Comparison of ENCODE assay signal across 8 mouse cellular contexts in genomic region chr1:156940142-156940522, GRCm38 (mm10). TPM values are rescaled to one million over a fixed set of nuclear protein-coding genes. Genes with fewer than 3 reads are reported as not detected.
A peak's percentile ranks its signal among the peaks of the same experiment; 100 is the strongest.
DNase-seq lines count a peak whose midpoint lies in the region; ATAC-seq and TF ChIP-seq lines count a peak whose summit lies in the region.

No protein-coding gene starts in this region.

- H3K9ac ChIP-seq in kidney, embryonic 14.5 days (ENCODE audit: low read depth, low read length): no peak overlapping the region; the same call in 1 of the 2 replicates
- peak overlapping the region; percentile 98 for H3K9ac ChIP-seq in midbrain, postnatal 0 days (replicated peaks; ENCODE audit: low read length, poor library complexity, severe bottlenecking)

- peak overlapping the region; percentile 91 for H3K4me2 ChIP-seq in kidney, embryonic 14.5 days (replicated peaks; ENCODE audit: low read depth, low read length)
- peak overlapping the region; percentile 80 for H3K4me2 ChIP-seq in midbrain, postnatal 0 days (ENCODE audit: low read depth, low read length, poor library complexity, severe bottlenecking)

- H3K27me3 ChIP-seq in kidney, embryonic 14.5 days (ENCODE audit: control insufficient read depth, insufficient read depth, low read length): no peaks in the 10 kb centered on the region
- H3K27me3 ChIP-seq in midbrain, postnatal 0 days (ENCODE audit: insufficient read depth, low read length): no peaks in the 10 kb centered on the region

- WGBS in kidney, embryonic 14.5 days: 2% methylated on average over 8 of the region's 8 CpGs
- 5% methylated on average over 8 of the region's 8 CpGs for WGBS in midbrain, postnatal 0 days

- H3K4me3 ChIP-seq in kidney, embryonic 14.5 days (ENCODE audit: low read length): peak overlapping the region; percentile 91
- H3K4me3 ChIP-seq in midbrain, postnatal 0 days (ENCODE audit: low read depth, low read length): peak overlapping the region; percentile 98

- no peaks in the 10 kb centered on the region for H3K36me3 ChIP-seq in kidney, embryonic 14.5 days (ENCODE audit: control insufficient read depth, insufficient read depth, low read length)
- H3K36me3 ChIP-seq in midbrain, postnatal 0 days (ENCODE audit: insufficient read depth, low read length): no peaks in the 10 kb centered on the region

- H3K27ac ChIP-seq in kidney, embryonic 14.5 days (ENCODE audit: low read depth, low read length): 0 out of 2 replicates have a peak overlapping the region, but pooled peaks have one; percentile 47
- H3K27ac ChIP-seq in midbrain, postnatal 0 days (ENCODE audit: low read depth, low read length): peak overlapping the region; percentile 95

- DNase-seq in kidney, postnatal 4 days: no peak
- peak; percentile 27 for DNase-seq in midbrain, postnatal 0 days (ENCODE audit: low spot score)
- no peak for DNase-seq in layer of hippocampus, adult 11-12 months (ENCODE audit: low spot score)
- DNase-seq in layer of hippocampus, postnatal 36 days: no peak
- no peak for DNase-seq in gastrocnemius, postnatal 25 days

- no peaks in the 10 kb centered on the region for H3K9me3 ChIP-seq in kidney, embryonic 14.5 days (ENCODE audit: control insufficient read depth, low read length)
- no peaks in the 10 kb centered on the region for H3K9me3 ChIP-seq in midbrain, postnatal 0 days (ENCODE audit: low read length)

- no peak for ATAC-seq in kidney, embryonic 14.5 days (ENCODE audit: low FRiP score, low TSS enrichment)
- ATAC-seq in common myeloid progenitor, adult 5-6 weeks (replicated peaks; ENCODE audit: low read depth, poor library complexity, severe bottlenecking): peak; percentile 26; the same call in 1 of the 2 replicates
- ATAC-seq in inflammation-experienced regulatory T-cells, adult 6 months: peak; percentile 54
- ATAC-seq in midbrain, postnatal 0 days (ENCODE audit: low FRiP score): peak; percentile 27; the same call in 1 of the 2 replicates

- peaks cover 12% of the 10 kb centered on the region for H3K4me1 ChIP-seq in kidney, embryonic 14.5 days (ENCODE audit: control insufficient read depth, insufficient read depth, low read length)
- peaks cover 3% of the 10 kb centered on the region; the same call in 1 of the 2 replicates for H3K4me1 ChIP-seq in midbrain, postnatal 0 days (ENCODE audit: insufficient read depth, low read length)

- TF ChIP-seq CTCF in midbrain, postnatal 0 days (IDR thresholded peaks at IDR 0.05): peak; percentile 61

RNA-seq across cellular contexts. Expression of gene Ralgps2, which starts 0.7 kb away (rescaled TPM):
- 62.3 and 80.8 TPM in 2 replicates for polyA plus RNA-seq in kidney, embryonic 14.5 days (2014; fragmentation: Nextera tagmentation; extraction: Ambion mirVana)
- 35.6 and 36.2 TPM in 2 replicates for total RNA-seq in common myeloid progenitor, adult 5-6 weeks (2017)
- 10 to 100 TPM; 24.6 to 48.2 (median 34.1) TPM for polyA plus RNA-seq in inflammation-experienced regulatory T-cells, adult 6 months (2017; shearing (Covaris generic))
- 68.8 and 87.0 TPM in 2 replicates for total RNA-seq in midbrain, postnatal 0 days (2014; rRNA removed)
- polyA plus RNA-seq in midbrain, postnatal 0 days (2015; fragmentation: Nextera tagmentation; extraction: Ambion mirVana): 58.2 and 70.4 TPM in 2 replicates
- 10 to 100 TPM; 71.0 to 78.7 TPM for total RNA-seq in layer of hippocampus, postnatal 36 days (2021)
- total RNA-seq in gastrocnemius, postnatal 25 days (2021): 1 to 10 TPM; 1.6 to 1.9 TPM

Comparison
In these comparisons a context has a peak if more than half of its experiments do, and no peak if none do; other contexts are left out.
1. RNA of gene Ralgps2, which starts 0.7 kb away (total RNA-seq): 71.0 to 78.7 TPM in layer of hippocampus, postnatal 36 days, 68.8 to 87.0 TPM in midbrain, postnatal 0 days and 35.6 to 36.2 TPM in common myeloid progenitor, adult 5-6 weeks; 1.6 to 1.9 TPM in gastrocnemius, postnatal 25 days; every median in the first group is over 10 times any median in the second.